Mouse (Mus musculus) embryonic fibroblast, embryonic 13.5 days (primary cell): Measurements from ENCODE around the gene Dtnb.

Experiments used
- CTCF ChIP-seq: IDR thresholded peaks from 2 replicates; pipeline ENCODE4 v1.5.1; 2011; ENCODE audit warnings: mild to moderate bottlenecking, control low read depth, low read length, moderate library complexity, borderline replicate concordance; ENCODE audit not compliant: insufficient read depth
- POLR2A ChIP-seq: IDR thresholded peaks from 2 replicates; pipeline ENCODE4 v1.6.1; 2011; ENCODE audit warnings: low read depth, mild to moderate bottlenecking, control low read depth, low read length, moderate library complexity

DNA sequence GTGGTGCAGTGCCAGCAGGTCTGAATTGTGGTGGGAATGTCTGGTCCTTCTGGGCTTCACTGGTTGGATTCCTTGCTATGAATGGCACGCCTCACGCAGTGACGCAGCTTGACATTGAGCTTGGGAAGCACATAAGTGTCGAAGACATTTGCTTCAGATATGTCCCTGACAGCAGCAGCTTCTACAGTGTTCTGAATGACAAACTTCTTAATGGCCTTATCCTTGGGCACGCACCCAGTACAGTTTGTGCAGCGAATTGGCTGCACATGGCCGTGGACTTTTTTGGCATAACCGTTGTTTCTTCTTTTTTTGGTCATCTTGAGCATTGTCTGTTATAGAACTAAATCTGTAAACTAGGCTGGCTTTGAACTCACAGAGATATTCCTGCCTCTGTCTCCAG, 42.9 kb downstream of the Dtnb start:
- TF ChIP-seq CTCF (no peak), POLR2A (no peak)
